Mouse (Mus musculus): ENCODE results near the gene Wdr81. TPM values are rescaled to one million over a fixed set of nuclear protein-coding genes. Genes with fewer than 3 reads are reported as not detected.
A peak's percentile ranks its signal among the peaks of the same experiment; 100 is the strongest.

Gene Wdr81
- 16.2 and 20.5 TPM in 2 replicates for polyA plus RNA-seq (2012; rRNA removed)

GRCm38 (mm10) chr11:75453991-75454930, at the start of gene Wdr81:
Gene Wdr81, minus strand, starts transcription at chr11:75454717.
- no peak for DNase-seq (ENCODE audit: low read depth)

- no peak for DNase-seq (ENCODE audit: low read depth)
These were observed 43.6 kb upstream of the Wdr81 start for GRCm38 (mm10) chr11:75498126-75498525.

GRCm38 (mm10) chr11:75494296-75495049, 40.0 kb upstream of the Wdr81 start:
- DNase-seq (ENCODE audit: low read depth): no peak

GRCm38 (mm10) chr11:75487496-75487895, 33.0 kb upstream of the Wdr81 start:
- no peak for DNase-seq (ENCODE audit: low read depth)

- DNase-seq (ENCODE audit: low read depth): no peak
These were observed 32.2 kb upstream of the Wdr81 start, which contains the start of gene Prpf8 for GRCm38 (mm10) chr11:75486601-75487285. Gene Prpf8, plus strand, starts transcription at chr11:75486816.

- peak; percentile 38 for DNase-seq (ENCODE audit: low read depth)
These were observed 31.7 kb upstream of the Wdr81 start for GRCm38 (mm10) chr11:75486192-75486591.

- no peak for DNase-seq (ENCODE audit: low read depth)
These were observed 18.9 kb upstream of the Wdr81 start for GRCm38 (mm10) chr11:75473376-75473775.

GRCm38 (mm10) chr11:75472469-75473081, 18.1 kb upstream of the Wdr81 start:
- DNase-seq (ENCODE audit: low read depth): no peak

GRCm38 (mm10) chr11:75470675-75471074, 16.2 kb upstream of the Wdr81 start:
- no peak for DNase-seq (ENCODE audit: low read depth)

- DNase-seq (ENCODE audit: low read depth): no peak
These were observed 14.7 kb upstream of the Wdr81 start for GRCm38 (mm10) chr11:75469261-75469660.

GRCm38 (mm10) chr11:75468410-75468809, 13.9 kb upstream of the Wdr81 start:
- no peak for DNase-seq (ENCODE audit: low read depth)

- DNase-seq (ENCODE audit: low read depth): no peak
These were observed 13.1 kb upstream of the Wdr81 start for GRCm38 (mm10) chr11:75467512-75468215.

- DNase-seq (ENCODE audit: low read depth): no peak
These were observed 12.4 kb upstream of the Wdr81 start for GRCm38 (mm10) chr11:75466731-75467505.

- DNase-seq (ENCODE audit: low read depth): no peak
These were observed 10.5 kb upstream of the Wdr81 start for GRCm38 (mm10) chr11:75465051-75465450.

GRCm38 (mm10) chr11:75464417-75464816, 9.9 kb upstream of the Wdr81 start:
- no peak for DNase-seq (ENCODE audit: low read depth)

GRCm38 (mm10) chr11:75463624-75464023, 9.1 kb upstream of the Wdr81 start:
- no peak for DNase-seq (ENCODE audit: low read depth)

- no peak for DNase-seq (ENCODE audit: low read depth)
These were observed 8.4 kb upstream of the Wdr81 start for GRCm38 (mm10) chr11:75462865-75463336.

GRCm38 (mm10) chr11:75462253-75462783, 7.8 kb upstream of the Wdr81 start:
- DNase-seq (ENCODE audit: low read depth): no peak

- DNase-seq (ENCODE audit: low read depth): no peak
These were observed 7.3 kb upstream of the Wdr81 start for GRCm38 (mm10) chr11:75461743-75462252.

Measured in gonadal fat pad, adult 2 months (tissue).